Mouse (Mus musculus) hindbrain, embryonic 15.5 days (tissue): ENCODE results near the gene Prelid3b. TPM values are rescaled to one million over a fixed set of nuclear protein-coding genes. Genes with fewer than 3 reads are reported as not detected.

Experiments used
- ATAC-seq: fragments of 200-750 bp; cut with Nextera tagmentation; 2 replicates; pipeline ENCODE4 v1.8.0; 2017; ENCODE audit warnings: low read depth, moderate number of reproducible peaks, moderate TSS enrichment; ENCODE audit not compliant: low FRiP score
- H3K27ac ChIP-seq: fragments of 300-500 bp; sonication (generic); replicated peaks from 2 replicates; pipeline ENCODE4 v1.5.1; 2015; ENCODE audit warnings: mild to moderate bottlenecking, inconsistent platforms
- H3K27me3 ChIP-seq: fragments of 300-500 bp; sonication (generic); 2 replicates; pipeline ENCODE4 v1.6.1; 2015; ENCODE audit warnings: control low read depth, inconsistent platforms
- H3K36me3 ChIP-seq: fragments of 300-500 bp; sonication (generic); 2 replicates; pipeline ENCODE4 v1.6.1; 2015; ENCODE audit warnings: control low read depth, inconsistent platforms
- H3K4me1 ChIP-seq: fragments of 300-500 bp; sonication (generic); replicated peaks from 2 replicates; pipeline ENCODE4 v1.6.1; 2015; ENCODE audit warnings: control low read depth, inconsistent platforms
- H3K4me2 ChIP-seq: fragments of 300-500 bp; sonication (generic); 2 replicates; pipeline ENCODE4 v1.6.1; 2015; ENCODE audit warnings: moderate library complexity, mild to moderate bottlenecking, inconsistent platforms
- H3K4me3 ChIP-seq: fragments of 300-500 bp; sonication (generic); 2 replicates; pipeline ENCODE4 v1.5.1; 2015; ENCODE audit warnings: mild to moderate bottlenecking, inconsistent platforms
- H3K9ac ChIP-seq: fragments of 300-500 bp; sonication (generic); 2 replicates; pipeline ENCODE4 v1.6.1; 2015; ENCODE audit warnings: inconsistent platforms
- H3K9me3 ChIP-seq: fragments of 300-500 bp; sonication (generic); 2 replicates; pipeline ENCODE4 v1.6.1; 2016; ENCODE audit warnings: control low read depth, inconsistent platforms
- WGBS: fragments of 180-500 bp; shearing (Covaris S2); methylation state at CpG from one replicate; pipeline ENCODE4 v1.1.7; 2015; 5-methylcytosine and 5-hydroxymethylcytosine counted together
- polyA plus RNA-seq: library from polyadenylated mRNA; unstranded; fragments of >200 nt; fragmentation: Nextera tagmentation; extraction: Ambion mirVana; gene quantifications from 2 replicates; pipeline ENCODE4 v1.2.1, GENCODE M21; 2015

Prelid3b gene
- polyA plus RNA-seq, 1 experiment from 2014 or later = 110 TPM

GRCm38 (mm10) chr2:174453681-174454080 lies 19.2 kb downstream of the Prelid3b start:
- Histone ChIP-seq H3K4me2 (no peak overlapping the region), H3K27ac (no peak overlapping the region), H3K36me3 (no peaks in the 10 kb centered on the region), H3K27me3 (no peaks in the 10 kb centered on the region), H3K4me1 (no peaks in the 10 kb centered on the region), H3K9ac (no peak overlapping the region), H3K4me3 (no peak overlapping the region), H3K9me3 (no peaks in the 10 kb centered on the region)
- no peak for ATAC-seq
- WGBS = 82% methylated on average over 7 of the region's 7 CpGs

GRCm38 (mm10) chr2:174450353-174450752 lies 22.5 kb downstream of the Prelid3b start, which contains the start of gene Tubb1:
Gene Tubb1, plus strand, starts transcription at chr2:174450695.
- no peaks in the 10 kb centered on the region for H3K27me3 ChIP-seq
- H3K9ac ChIP-seq = no peak within 1 kb of the TSS
- no peak within 1 kb of the TSS for H3K27ac ChIP-seq
- 80% methylated on average over 4 of the region's 4 CpGs for WGBS
- no peaks in the 10 kb centered on the region for H3K36me3 ChIP-seq
- H3K4me2 ChIP-seq = no peak within 1 kb of the TSS
- no peaks in the 10 kb centered on the region for H3K4me1 ChIP-seq
- no peak within 1 kb of the TSS for H3K4me3 ChIP-seq
- no peaks in the 10 kb centered on the region for H3K9me3 ChIP-seq
- no peak for ATAC-seq

- Histone ChIP-seq H3K9ac (no peak overlapping the region), H3K27me3 (no peaks in the 10 kb centered on the region), H3K27ac (no peak overlapping the region), H3K36me3 (no peaks in the 10 kb centered on the region), H3K9me3 (no peaks in the 10 kb centered on the region), H3K4me3 (no peak overlapping the region), H3K4me2 (no peak overlapping the region), H3K4me1 (no peaks in the 10 kb centered on the region)
- no peak for ATAC-seq
- WGBS = 87% methylated on average over 4 of the region's 4 CpGs
These were observed 24.5 kb downstream of the Prelid3b start for GRCm38 (mm10) chr2:174448405-174448804.

- no peaks in the 10 kb centered on the region for H3K36me3 ChIP-seq
- no peak overlapping the region for H3K9ac ChIP-seq
- no peak overlapping the region for H3K4me3 ChIP-seq
- H3K9me3 ChIP-seq = no peaks in the 10 kb centered on the region
- no peaks in the 10 kb centered on the region for H3K4me1 ChIP-seq
- H3K4me2 ChIP-seq = no peak overlapping the region
- WGBS = 66% methylated on average over 8 of the region's 8 CpGs
- H3K27me3 ChIP-seq = no peaks in the 10 kb centered on the region
- no peak overlapping the region for H3K27ac ChIP-seq
- no peak for ATAC-seq
These were observed 26.0 kb downstream of the Prelid3b start for GRCm38 (mm10) chr2:174446905-174447304.

GRCm38 (mm10) chr2:174446492-174446891 lies 26.4 kb downstream of the Prelid3b start:
- peak; percentile 43; the same call in 1 of the 2 replicates for ATAC-seq
- H3K4me1 ChIP-seq = no peaks in the 10 kb centered on the region
- H3K27ac ChIP-seq = no peak overlapping the region
- H3K9ac ChIP-seq = no peak overlapping the region
- H3K36me3 ChIP-seq = no peaks in the 10 kb centered on the region
- no peaks in the 10 kb centered on the region for H3K9me3 ChIP-seq
- H3K27me3 ChIP-seq = no peaks in the 10 kb centered on the region
- no peak overlapping the region for H3K4me2 ChIP-seq
- WGBS = 57% methylated on average over 7 of the region's 7 CpGs
- no peak overlapping the region for H3K4me3 ChIP-seq

- no peaks in the 10 kb centered on the region for H3K4me1 ChIP-seq
- no peak overlapping the region for H3K4me3 ChIP-seq
- WGBS = 81% methylated on average over 6 of the region's 6 CpGs
- no peak overlapping the region for H3K4me2 ChIP-seq
- H3K9me3 ChIP-seq = no peaks in the 10 kb centered on the region
- no peaks in the 10 kb centered on the region for H3K27me3 ChIP-seq
- H3K36me3 ChIP-seq = no peaks in the 10 kb centered on the region
- no peak overlapping the region for H3K9ac ChIP-seq
- H3K27ac ChIP-seq = no peak overlapping the region
- ATAC-seq = no peak
These were observed 27.9 kb downstream of the Prelid3b start for GRCm38 (mm10) chr2:174445018-174445417.

GRCm38 (mm10) chr2:174444359-174444758 lies 28.5 kb downstream of the Prelid3b start:
- H3K9ac ChIP-seq = no peak overlapping the region

GRCm38 (mm10) chr2:174443046-174443445 lies 29.8 kb downstream of the Prelid3b start:
- Histone ChIP-seq H3K9me3 (no peaks in the 10 kb centered on the region), H3K27me3 (no peaks in the 10 kb centered on the region), H3K4me3 (no peak overlapping the region), H3K4me2 (no peak overlapping the region), H3K36me3 (no peaks in the 10 kb centered on the region), H3K9ac (no peak overlapping the region), H3K4me1 (peaks cover 14% of the 10 kb centered on the region), H3K27ac (no peak overlapping the region)
- WGBS = 43% methylated on average over 2 of the region's 2 CpGs
- no peak for ATAC-seq

More at GRCm38 (mm10) chr2:174444359-174444758, 28.5 kb downstream of the Prelid3b start:
- Histone ChIP-seq H3K27me3 (no peaks in the 10 kb centered on the region), H3K36me3 (no peaks in the 10 kb centered on the region), H3K4me1 (peaks cover 1% of the 10 kb centered on the region; the same call in 1 of the 2 replicates), H3K27ac (no peak overlapping the region), H3K4me2 (no peak overlapping the region), H3K9me3 (no peaks in the 10 kb centered on the region), H3K4me3 (no peak overlapping the region)
- WGBS = 91% methylated on average over 7 of the region's 7 CpGs
- no peak for ATAC-seq

- Histone ChIP-seq H3K4me1 (peaks cover 20% of the 10 kb centered on the region), H3K27ac (no peak overlapping the region), H3K36me3 (no peaks in the 10 kb centered on the region), H3K9me3 (no peaks in the 10 kb centered on the region), H3K27me3 (no peaks in the 10 kb centered on the region), H3K9ac (no peak overlapping the region), H3K4me3 (no peak overlapping the region), H3K4me2 (no peak overlapping the region)
- no peak for ATAC-seq
- 82% methylated on average over 9 of the region's 9 CpGs for WGBS
These were observed 30.4 kb downstream of the Prelid3b start for GRCm38 (mm10) chr2:174442460-174442859.

GRCm38 (mm10) chr2:174441898-174442297 lies 31.0 kb downstream of the Prelid3b start:
- Histone ChIP-seq H3K9ac (no peak overlapping the region), H3K4me3 (no peak overlapping the region), H3K4me2 (no peak overlapping the region), H3K27me3 (no peaks in the 10 kb centered on the region), H3K36me3 (no peaks in the 10 kb centered on the region), H3K27ac (no peak overlapping the region), H3K9me3 (no peaks in the 10 kb centered on the region), H3K4me1 (peaks cover 20% of the 10 kb centered on the region)
- ATAC-seq = no peak
- 79% methylated on average over 4 of the region's 4 CpGs for WGBS

- 81% methylated on average over 9 of the region's 9 CpGs for whole genome bisulfite sequencing
- Histone ChIP-seq H3K27ac (no peak overlapping the region), H3K9me3 (no peaks in the 10 kb centered on the region), H3K27me3 (no peaks in the 10 kb centered on the region), H3K4me2 (no peak overlapping the region), H3K36me3 (no peaks in the 10 kb centered on the region), H3K4me1 (peaks cover 20% of the 10 kb centered on the region), H3K9ac (no peak overlapping the region), H3K4me3 (no peak overlapping the region)
- ATAC-seq = no peak
These were observed 32.9 kb downstream of the Prelid3b start for GRCm38 (mm10) chr2:174439961-174440360.

- no peak for ATAC-seq
- Histone ChIP-seq H3K9me3 (no peaks in the 10 kb centered on the region), H3K4me2 (peak overlapping the region; percentile 90), H3K4me1 (peaks cover 20% of the 10 kb centered on the region), H3K4me3 (no peak overlapping the region), H3K27ac (no peak overlapping the region), H3K36me3 (no peaks in the 10 kb centered on the region), H3K9ac (no peak overlapping the region), H3K27me3 (no peaks in the 10 kb centered on the region)
- WGBS = 49% methylated on average over 5 of the region's 5 CpGs
These were observed 33.4 kb downstream of the Prelid3b start for GRCm38 (mm10) chr2:174439450-174439838.
